Mouse (Mus musculus): ENCODE data around the gene Nav2.
A peak's percentile ranks its signal among the peaks of the same experiment; 100 is the strongest.

Gene Nav2

GRCm38 (mm10) chr7:49326967-49327742 is 418.6 kb downstream of the Nav2 start:
- no peak for DNase-seq (ENCODE audit: low spot score)

- DNase-seq (ENCODE audit: low spot score): no peak
These were observed 421.7 kb downstream of the Nav2 start for GRCm38 (mm10) chr7:49330181-49330580.

- DNase-seq (ENCODE audit: low spot score): no peak
These were observed 423.4 kb downstream of the Nav2 start for GRCm38 (mm10) chr7:49331939-49332338.

- DNase-seq (ENCODE audit: low spot score): no peak
These were observed 424.1 kb downstream of the Nav2 start for GRCm38 (mm10) chr7:49332644-49333043.

GRCm38 (mm10) chr7:49334163-49334562 is 425.6 kb downstream of the Nav2 start:
- no peak for DNase-seq (ENCODE audit: low spot score)

- DNase-seq (ENCODE audit: low spot score): no peak
These were observed 426.5 kb downstream of the Nav2 start for GRCm38 (mm10) chr7:49335056-49335455.

GRCm38 (mm10) chr7:49336725-49337124 is 428.2 kb downstream of the Nav2 start:
- DNase-seq (ENCODE audit: low spot score): no peak

- no peak for DNase-seq (ENCODE audit: low spot score)
These were observed 429.2 kb downstream of the Nav2 start for GRCm38 (mm10) chr7:49337710-49338109.

- no peak for DNase-seq (ENCODE audit: low spot score)
These were observed 431.4 kb downstream of the Nav2 start for GRCm38 (mm10) chr7:49339953-49340352.

- DNase-seq (ENCODE audit: low spot score): no peak
These were observed 432.8 kb downstream of the Nav2 start for GRCm38 (mm10) chr7:49341151-49341918.

- peak; percentile 5 for DNase-seq (ENCODE audit: low spot score)
These were observed 433.5 kb downstream of the Nav2 start for GRCm38 (mm10) chr7:49341919-49342529.

- no peak for DNase-seq (ENCODE audit: low spot score)
These were observed 434.1 kb downstream of the Nav2 start for GRCm38 (mm10) chr7:49342556-49343080.

GRCm38 (mm10) chr7:49343081-49343600 is 434.6 kb downstream of the Nav2 start:
- DNase-seq (ENCODE audit: low spot score): no peak

GRCm38 (mm10) chr7:49343752-49344484 is 435.4 kb downstream of the Nav2 start:
- no peak for DNase-seq (ENCODE audit: low spot score)

GRCm38 (mm10) chr7:49347338-49348272 is 439.1 kb downstream of the Nav2 start:
- DNase-seq (ENCODE audit: low spot score): no peak

GRCm38 (mm10) chr7:49348636-49349035 is 440.1 kb downstream of the Nav2 start:
- no peak for DNase-seq (ENCODE audit: low spot score)

- no peak for DNase-seq (ENCODE audit: low spot score)
These were observed 441.9 kb downstream of the Nav2 start for GRCm38 (mm10) chr7:49350321-49351007.

GRCm38 (mm10) chr7:49351596-49352258 is 443.2 kb downstream of the Nav2 start:
- DNase-seq (ENCODE audit: low spot score): no peak

GRCm38 (mm10) chr7:49357441-49358165 is 449.1 kb downstream of the Nav2 start:
- DNase-seq (ENCODE audit: low spot score): no peak
